Mouse (Mus musculus) neutrophil, adult 5-6 weeks (primary cell): Measurements from ENCODE around the gene Anks1b. TPM values are rescaled to one million over a fixed set of nuclear protein-coding genes. Genes with fewer than 3 reads are reported as not detected.
"Not testable (repeated sequence)": the region's sequence is repeated elsewhere in the genome, so short reads cannot be mapped to it uniquely, and the experiment has no call there.

Experiments used
- ATAC-seq: fragments of 151-379, 151-347 bp; 2 replicates; pipeline ENCODE4 v1.8.0; 2017; ENCODE audit warnings: mild to moderate bottlenecking, moderate TSS enrichment; ENCODE audit not compliant: insufficient number of reproducible peaks, poor library complexity, low FRiP score, severe bottlenecking; ENCODE audit errors: extremely low read depth
- total RNA-seq: library from RNA; stranded (forward); fragments of 200-1000 nt; gene quantifications from 2 replicates; pipeline ENCODE4 v1.2.3, GENCODE M21; 2017

Anks1b gene
- total RNA-seq, 1 experiment from 2014 or later: 0.23 TPM

DNA sequence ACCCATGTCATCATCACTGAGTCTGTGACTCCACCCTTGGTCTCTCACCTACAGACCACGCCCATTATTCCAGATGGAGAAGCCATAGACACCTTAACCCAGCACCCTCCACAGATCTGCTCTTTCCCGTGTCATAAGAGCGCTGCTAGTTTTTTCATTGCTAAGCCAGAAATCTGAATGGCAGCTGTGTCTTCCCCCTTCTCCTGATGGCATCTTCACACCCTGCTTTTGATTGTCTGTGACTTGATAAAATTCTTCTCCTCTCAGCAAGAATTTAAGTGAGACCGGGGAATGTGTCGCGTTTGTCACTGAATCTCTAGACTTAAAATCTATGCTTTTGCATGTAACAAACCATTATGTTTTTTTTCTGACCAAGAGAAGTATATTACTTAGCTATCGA, 736.1 kb downstream of the Anks1b start:
- ATAC-seq: no peak

DNA sequence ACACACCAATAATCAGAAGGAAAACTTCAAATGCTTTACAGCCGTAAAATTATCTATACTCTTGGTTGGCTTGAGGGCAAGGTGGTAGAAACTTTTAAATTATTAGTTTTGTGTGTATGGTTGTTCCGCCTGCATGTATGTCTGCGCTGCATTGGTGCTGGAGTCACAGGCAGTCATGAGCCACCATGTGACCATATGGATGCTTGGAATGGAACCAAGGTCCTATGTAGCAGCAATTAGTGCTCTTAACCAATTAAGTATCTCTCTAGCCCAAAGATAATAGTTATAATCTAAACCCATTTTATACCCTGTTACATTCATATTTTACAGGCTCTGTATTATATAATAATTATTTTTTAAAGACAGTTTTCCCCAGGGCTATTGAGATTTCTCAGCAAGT, 739.7 kb downstream of the Anks1b start:
- ATAC-seq: no peak

DNA sequence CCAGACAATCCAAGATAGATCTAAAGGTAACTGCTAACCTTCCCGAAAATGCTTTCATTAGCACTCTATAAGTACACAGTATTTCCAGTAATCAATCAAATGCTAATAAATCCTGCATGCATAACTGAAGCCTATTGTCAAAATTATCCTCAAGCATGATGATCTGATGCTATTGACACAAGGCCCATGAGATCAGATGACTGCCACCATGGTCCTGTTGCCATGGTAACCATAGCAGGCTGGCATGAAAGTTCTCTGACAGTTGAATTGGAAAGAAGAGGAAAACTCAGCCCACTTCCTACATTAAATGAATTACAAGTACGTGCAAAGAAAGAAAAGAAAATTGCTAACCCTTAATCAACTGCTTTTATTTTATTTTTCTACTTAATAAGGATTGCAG, 741.9 kb downstream of the Anks1b start:
- no peak for ATAC-seq

DNA sequence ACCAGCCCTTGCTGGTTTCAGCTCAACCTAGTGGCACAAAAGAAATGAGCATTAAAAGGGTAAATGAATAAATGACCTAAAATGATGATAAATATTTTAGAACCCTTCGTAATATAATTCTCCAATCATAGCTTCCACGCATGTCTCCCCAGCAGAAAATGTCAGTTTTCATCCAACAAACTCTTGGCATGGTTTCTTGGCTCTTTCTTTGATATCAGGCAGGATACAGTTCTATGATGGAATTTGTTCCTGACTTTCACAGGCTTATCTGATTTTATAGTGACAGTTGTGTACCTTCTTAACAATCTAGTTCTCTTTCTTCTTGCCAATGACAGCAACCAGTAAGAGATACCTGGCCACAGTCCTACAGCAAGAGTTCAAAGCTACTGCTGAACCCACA, 743.3 kb downstream of the Anks1b start:
- ATAC-seq: no peak

DNA sequence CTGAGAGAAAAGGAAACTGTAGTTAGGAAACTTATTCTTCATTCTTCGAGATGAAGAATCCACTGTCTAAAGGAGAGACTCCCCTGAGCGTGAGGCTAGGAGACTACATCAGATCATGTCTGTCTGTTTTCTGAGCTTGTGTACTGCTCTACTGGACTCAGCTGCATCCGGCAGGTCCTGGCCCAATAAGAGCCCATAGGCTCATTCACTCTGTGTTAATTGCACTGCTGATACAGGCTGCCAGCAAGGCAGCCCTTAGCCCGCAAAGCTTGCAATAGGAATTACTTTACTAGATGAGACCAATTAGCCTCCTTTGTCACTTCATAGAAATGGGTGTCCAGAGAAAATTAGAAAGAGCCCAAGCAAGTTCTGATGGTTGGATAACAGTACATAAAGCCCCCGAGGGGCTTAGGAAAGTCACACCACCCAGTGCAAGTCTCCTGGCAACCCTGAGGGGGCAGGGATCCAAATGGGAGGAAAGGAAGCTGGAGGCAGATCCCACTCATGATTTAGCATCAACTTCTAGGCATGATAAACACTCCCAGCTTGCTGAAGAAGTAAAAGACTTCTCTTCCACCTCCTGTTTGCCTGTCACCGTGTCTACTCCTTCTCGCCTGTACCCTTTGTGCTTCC, 744.5 kb downstream of the Anks1b start:
- ATAC-seq: no peak

DNA sequence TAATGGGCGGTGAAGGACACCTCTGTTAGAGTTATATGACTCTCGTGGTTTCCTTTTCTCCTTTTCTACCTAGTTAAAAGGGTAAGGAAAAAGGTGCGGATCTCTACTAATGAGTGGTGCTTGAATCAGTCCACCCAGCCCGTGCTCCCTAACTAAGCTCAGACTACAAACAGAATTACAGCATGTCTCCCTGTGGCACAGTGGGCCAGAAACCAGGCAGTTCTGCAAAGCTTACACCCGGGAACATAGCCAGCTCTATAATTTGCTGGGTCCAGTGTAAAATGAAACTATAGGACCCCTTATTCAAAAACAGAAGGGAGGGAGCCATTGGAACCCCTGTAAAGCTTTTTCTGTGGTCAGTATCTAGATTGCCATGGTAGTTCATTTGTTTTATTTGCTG, 754.2 kb downstream of the Anks1b start:
- ATAC-seq: no peak

DNA sequence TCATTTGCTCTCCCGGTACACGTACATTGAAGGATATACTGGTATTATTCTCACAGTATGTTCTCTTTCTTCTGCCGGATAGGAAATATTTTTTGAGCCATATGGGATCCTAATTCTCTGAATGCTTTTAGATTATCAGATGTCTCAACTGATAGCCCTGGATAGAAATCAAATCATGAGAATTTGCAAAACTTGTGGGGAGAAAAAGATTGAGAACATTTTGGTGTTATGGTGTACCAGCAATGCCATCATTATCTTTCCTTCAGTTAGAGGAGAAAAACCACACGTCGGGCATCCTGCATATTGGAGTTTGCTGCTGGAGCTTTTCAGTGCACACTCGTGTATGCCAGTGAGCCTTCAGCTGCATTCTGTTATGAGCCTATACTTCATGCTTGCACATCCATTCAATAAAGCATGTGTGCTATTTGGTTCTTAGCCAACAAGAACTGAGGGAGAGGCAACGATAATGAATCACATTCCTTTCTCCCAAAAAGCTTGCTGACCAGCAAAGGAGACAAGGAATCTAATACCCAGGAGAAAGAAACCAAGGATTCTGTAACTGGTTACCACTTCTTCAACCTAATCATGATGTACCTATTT, 756.9 kb downstream of the Anks1b start:
- ATAC-seq: no peak

DNA sequence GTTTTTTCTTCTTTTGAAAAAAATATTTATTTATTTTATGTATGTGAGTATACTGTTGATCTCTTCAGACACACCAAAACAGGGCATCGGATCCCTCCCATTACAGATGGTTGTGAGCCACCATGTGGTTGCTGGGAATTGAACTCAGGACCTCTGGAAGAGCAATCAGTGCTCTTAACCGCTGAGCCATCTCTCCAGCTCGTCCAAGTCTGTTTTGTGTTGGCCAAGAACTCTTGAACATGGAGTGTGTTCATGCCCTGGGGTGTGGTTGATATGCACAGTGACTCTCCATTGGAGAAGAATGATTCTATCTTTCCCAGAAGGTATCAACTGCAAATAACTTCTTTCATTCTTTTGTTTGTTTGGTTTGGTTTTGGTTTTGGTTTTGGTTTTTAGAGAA, 757.5 kb downstream of the Anks1b start:
- not testable (repeated sequence) for ATAC-seq

DNA sequence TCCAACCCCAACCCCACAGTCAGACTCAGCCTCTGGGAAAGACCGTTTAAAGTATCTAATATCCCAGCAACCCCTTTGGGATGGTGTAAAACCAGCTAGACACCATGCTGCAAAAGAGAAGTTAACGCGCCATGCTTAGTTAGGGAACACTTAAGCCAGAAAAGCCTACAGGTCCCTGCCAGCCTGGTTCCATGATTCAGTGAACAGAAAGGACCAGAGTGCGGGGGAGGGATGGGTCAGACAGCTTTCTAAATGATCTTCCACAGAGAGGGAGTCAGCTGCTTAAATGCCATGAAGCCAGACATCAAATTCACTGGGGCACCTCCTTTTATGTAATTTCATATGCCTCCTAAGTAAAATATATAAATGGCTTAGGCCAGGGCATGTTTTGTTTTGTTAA, 764.0 kb downstream of the Anks1b start:
- no peak for ATAC-seq

DNA sequence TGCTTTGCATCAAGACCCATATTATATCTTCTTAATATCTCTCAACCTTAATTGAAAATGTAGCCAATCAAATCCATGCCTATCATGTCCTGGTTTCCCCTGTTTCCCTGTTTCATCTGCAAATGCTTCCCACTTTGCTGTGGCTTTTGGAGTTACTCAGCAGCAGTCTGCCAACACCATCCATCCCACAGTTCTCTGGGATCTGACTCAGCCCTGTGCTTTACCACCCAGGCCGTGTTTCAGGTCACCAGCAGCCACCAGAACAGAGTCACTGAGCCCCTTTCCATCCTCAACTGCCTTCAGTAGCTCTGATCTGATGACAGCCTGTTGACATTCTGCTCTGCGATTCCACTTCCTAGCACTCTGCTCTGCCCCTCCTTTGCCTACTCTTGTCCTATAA, 776.4 kb downstream of the Anks1b start:
- ATAC-seq: no peak

DNA sequence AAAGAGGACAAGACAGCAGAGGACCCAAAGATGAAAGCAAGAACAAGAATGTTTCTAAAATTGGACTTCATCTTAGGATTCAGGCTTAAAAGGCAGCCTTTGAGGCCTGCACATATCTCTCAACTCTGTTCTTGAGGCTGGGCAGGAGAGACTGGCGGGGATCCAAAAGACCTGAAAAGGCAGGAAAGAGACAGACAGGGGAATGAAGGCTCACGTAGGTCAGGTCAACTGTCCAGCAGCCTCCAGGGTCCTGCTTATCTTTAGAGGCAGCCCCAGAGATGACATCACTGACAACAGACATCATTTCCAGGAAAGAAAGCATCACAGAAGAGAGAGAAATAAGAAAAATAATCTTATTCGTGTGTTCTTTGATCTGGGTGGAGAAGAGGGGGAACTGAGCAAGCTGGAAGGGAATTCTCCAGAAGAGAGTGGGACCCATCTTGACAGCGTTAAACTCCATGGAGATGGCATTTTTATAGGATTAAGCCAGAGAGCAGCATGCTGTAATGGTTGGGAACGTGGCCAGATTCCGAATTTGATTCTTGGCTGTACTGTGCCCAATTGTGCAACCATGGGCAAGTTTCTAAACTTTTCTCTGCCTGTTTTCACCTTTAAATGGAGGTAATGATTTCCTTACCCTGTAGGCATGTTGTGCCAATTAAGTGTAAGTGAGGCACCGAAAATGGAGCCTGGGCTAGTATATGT, 784.3 kb downstream of the Anks1b start:
- ATAC-seq: no peak

DNA sequence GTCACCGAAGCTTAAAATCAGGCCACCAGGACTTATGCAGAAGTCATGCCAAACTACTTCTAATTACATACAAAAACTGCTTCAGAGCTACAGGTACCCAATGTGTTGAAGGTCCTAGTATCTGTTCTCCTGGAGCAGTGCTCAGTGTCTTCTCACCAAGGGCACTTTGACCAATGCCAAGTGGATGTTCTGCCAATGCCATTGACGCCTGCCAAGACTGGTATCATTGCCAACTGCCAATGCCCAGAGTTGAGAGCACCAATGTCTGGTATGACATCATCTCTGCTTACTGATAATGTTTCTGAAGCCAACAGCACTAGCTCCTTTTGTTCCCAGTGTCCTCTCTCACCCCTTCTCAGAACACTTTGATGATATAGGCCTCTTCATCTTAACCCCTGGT, 793.4 kb downstream of the Anks1b start:
- no peak for ATAC-seq

DNA sequence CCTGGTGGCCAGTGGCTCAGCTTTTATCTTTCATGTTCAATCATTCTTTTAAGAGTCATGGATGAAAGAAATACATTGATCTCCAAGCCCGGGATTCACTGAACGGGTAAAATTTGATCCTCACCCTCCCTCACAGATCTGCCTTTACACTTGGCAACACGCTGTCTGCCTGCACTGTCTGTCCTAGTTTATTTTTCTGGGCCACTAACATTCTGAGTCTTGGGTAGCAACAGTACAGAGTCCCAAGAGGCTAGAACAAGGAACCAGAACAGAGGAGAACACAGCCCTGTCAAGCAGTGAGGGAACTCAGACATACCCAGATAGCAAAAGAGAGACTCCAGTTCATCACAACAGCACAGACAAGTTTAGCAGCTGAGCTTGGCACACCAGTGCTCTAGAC, 797.0 kb downstream of the Anks1b start:
- ATAC-seq: no peak

DNA sequence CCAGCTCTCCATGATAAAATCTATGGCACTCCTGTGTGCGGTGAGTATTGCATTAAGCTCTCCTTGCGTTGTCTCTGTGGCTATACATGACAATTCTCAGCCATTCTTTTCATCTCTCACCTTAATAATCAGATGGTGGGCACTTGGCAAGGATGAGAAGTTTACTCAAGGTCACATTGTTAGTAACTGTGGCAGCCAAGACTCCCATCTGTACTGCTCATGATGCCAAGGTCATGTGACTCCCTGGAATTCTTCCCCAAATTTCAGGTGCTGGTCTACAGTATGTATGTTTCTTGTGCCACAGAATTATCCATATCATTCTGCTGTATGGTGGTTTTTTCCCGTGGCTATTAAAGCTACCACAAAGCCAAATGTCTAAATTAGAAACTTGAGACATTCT, 798.8 kb downstream of the Anks1b start:
- no peak for ATAC-seq

DNA sequence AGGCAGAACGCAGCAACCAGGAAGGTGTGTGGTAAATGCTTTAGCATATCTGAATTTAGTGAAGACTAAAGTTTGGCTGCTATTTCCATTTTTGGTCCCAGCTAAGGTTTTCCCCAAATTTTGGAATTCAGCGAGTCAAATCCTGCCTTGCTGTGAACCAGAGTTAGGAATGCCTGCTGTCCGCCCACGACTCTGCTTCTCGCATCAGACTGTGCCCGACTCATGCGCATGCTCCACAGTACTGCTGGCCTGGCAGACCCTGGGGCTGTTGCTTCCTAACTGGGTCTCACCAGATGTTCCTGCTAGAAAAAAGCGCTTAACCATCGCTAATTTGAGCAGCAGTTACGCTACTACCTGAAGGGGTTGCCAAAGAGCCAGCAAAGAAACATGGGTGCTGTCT, 801.1 kb downstream of the Anks1b start:
- ATAC-seq: no peak

DNA sequence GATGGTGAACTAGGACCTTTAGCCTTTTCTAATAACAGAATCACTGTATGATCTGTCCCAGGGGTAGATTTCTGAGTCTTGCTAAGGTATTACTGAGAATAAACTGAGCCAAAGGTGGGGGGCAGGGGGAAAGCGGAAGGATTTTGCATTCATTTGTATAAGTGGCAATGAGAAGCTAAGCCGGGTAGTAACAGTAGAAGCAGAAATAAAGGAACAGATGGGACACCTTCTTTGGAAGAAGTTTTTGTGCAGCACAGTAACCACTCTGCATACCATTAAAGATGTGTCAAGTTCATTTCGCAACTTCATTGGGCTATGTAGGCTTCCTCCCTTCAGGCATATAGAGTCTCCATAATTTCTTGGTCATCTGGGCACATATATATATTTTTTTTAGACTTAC, 804.1 kb downstream of the Anks1b start:
- ATAC-seq: no peak

DNA sequence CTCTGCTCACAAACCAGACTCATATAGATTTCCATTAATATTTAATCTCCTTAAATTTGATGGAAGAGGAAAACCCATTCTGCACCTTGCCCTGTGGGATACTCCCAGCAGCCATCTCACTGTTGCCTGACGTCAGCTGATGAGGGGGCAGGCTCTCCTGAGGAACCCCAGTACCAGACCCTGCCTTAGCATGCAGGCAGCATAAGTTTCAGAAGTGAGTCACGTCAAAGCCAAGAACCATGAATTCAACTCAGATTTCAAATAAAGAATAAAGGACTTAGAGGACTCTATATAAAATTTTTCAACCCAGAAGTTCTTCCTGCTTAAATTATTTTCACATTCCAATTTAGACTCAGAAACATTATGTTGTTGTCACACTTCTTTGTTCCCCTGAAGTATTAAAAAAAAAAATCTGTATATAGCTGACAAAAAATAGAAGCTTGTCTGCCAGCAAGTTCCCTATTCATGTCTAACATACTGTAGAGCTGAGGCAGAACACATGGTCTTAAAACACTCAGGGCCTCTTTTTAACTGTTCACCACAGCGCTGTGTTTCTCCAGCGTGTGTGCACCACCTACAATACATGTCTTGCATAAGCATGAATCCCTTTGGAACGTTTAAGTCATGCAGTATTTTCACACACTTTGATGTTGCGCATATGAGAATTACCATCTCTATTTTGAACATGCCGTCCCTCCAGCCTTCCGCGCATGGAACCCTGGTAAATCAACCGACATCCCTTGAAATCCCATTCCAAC, 806.6 kb downstream of the Anks1b start:
- ATAC-seq: no peak

DNA sequence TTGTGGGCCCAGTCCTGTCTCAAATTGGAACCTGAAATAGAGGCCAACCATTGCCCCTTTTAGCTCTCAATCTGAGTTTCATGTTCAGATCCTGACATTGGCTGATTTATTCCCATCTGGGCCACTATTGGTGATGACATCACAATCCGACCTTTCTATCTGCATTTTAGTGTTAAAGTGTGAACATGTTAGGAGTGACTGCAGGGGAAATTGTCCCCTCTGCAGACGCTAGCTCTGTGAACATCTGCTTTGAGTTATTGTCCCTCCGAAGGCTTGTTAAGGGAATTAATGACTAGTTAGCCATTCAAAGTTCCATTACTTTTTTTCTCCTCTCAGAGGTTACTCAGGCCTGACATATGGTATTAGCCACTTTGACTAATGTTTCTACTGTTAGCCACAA, 810.5 kb downstream of the Anks1b start:
- ATAC-seq: no peak

DNA sequence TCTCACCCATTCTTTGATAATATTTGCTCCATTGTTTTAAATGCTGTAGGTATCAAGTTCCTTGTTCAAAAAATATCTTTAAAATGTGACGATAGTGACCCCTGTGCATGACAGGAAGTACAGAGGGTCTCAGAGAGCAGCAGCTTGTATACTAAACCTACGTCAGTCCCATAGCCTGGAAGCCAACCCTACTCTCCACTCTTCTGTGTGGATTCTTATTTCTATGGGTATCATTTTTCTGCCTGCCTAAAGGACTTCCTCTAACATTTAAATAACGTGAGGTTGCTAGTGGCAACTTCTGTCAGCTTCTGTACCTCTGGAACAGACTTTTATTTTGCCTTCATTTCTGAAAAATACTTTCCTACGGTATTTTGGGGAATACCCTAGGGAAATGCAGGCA, 812.1 kb downstream of the Anks1b start:
- no peak for ATAC-seq

DNA sequence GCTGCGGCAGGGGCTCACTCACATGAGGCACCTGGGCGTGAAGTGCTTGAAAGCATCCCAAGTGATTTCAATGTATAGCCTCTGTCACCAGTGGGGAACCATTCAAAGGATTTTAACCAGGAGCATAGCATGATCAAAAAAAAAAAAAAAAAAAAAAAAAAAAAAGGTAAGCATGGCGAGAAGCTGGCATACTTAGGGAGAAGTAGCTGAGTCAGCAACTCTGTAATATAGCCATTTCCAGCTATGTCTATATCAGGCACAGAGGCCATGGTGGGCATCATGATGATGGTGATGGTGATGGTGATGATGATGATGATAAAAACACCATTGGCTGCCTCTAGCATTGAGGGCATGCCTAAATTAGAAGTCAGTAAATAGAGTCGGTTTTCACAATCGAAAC, 814.8 kb downstream of the Anks1b start:
- no peak for ATAC-seq
